Mouse (Mus musculus) heart, postnatal 14 days (tissue): Measurements from ENCODE around the gene Acp2. TPM values are rescaled to one million over a fixed set of nuclear protein-coding genes. Genes with fewer than 3 reads are reported as not detected.

Source experiments
- DNase-seq, 2 experiments: peaks; one replicate each; pipeline ENCODE4 v3.0.0; 2021 to 2022
- intact Hi-C: fragments of 180-260 bp; cut with DNase I; formaldehyde crosslinking; loops from one replicate; pipeline ENCODE4 v1.15.1; 2025
- long read RNA-seq, 2 experiments: library from polyadenylated mRNA; stranded (forward); transcript quantifications; one replicate each; pipeline ENCODE4 v2.0.0; 2021
- total RNA-seq, 2 experiments: library from RNA; stranded (reverse); gene quantifications; 2 replicates each; pipeline ENCODE4 v1.2.3; 2021

Gene Acp2
- 10 to 100 TPM; 18.1 to 19.7 TPM for total RNA-seq
- long read RNA-seq, experiment 1, full-length matches to known transcripts: 6 of 12 reads
- long read RNA-seq, experiment 1, partial matches to known transcripts: 2 of 12 reads
- long read RNA-seq, experiment 1, other reads (novel, unspliced or antisense): 4 of 12 reads
- long read RNA-seq, experiment 2, full-length matches to known transcripts: 9 of 13 reads
- long read RNA-seq, experiment 2, partial matches to known transcripts: 4 of 13 reads
- long read RNA-seq, experiment 2, other reads (novel, unspliced or antisense): 0 of 13 reads

GRCm38 (mm10) chr2:91202222-91202971 lies at the start of gene Acp2, which contains the start of gene Nr1h3:
Gene Acp2 (plus strand): TSS chr2:91202885.
Gene Nr1h3 (minus strand): TSS chr2:91202834.
- DNase-seq: peak; percentile 93 to 95
- intact Hi-C loops: no loop called here

- no peak for DNase-seq
Measured at GRCm38 (mm10) chr2:91152885-91153377, 49.8 kb upstream of the Acp2 start.

GRCm38 (mm10) chr2:91154091-91154490 lies 48.6 kb upstream of the Acp2 start:
- intact Hi-C loops: no loop called here
- DNase-seq: no peak

More at GRCm38 (mm10) chr2:91152885-91153377, 49.8 kb upstream of the Acp2 start:
- intact Hi-C loops: no loop called here

- no peak for DNase-seq
- intact Hi-C loops: no loop called here
Measured at GRCm38 (mm10) chr2:91157002-91157752, 45.5 kb upstream of the Acp2 start.

GRCm38 (mm10) chr2:91160591-91160990 lies 42.1 kb upstream of the Acp2 start:
- intact Hi-C loops: no loop called here
- no peak for DNase-seq

- no peak for DNase-seq
- intact Hi-C loops: no loop called here
Measured at GRCm38 (mm10) chr2:91162952-91163351, 39.7 kb upstream of the Acp2 start.

- intact Hi-C loops: no loop called here
- no peak for DNase-seq
Measured at GRCm38 (mm10) chr2:91163532-91163931, 39.2 kb upstream of the Acp2 start.

- intact Hi-C loops: no loop called here
Measured at GRCm38 (mm10) chr2:91164991-91165390, 37.7 kb upstream of the Acp2 start.

GRCm38 (mm10) chr2:91167629-91168028 lies 35.1 kb upstream of the Acp2 start:
- DNase-seq: no peak
- intact Hi-C loops: no loop called here

More at GRCm38 (mm10) chr2:91164991-91165390, 37.7 kb upstream of the Acp2 start:
- no peak for DNase-seq

GRCm38 (mm10) chr2:91169587-91170322 lies 32.9 kb upstream of the Acp2 start:
- intact Hi-C loops: no loop called here
- no peak for DNase-seq

- no peak for DNase-seq
- intact Hi-C loops: no loop called here
Measured at GRCm38 (mm10) chr2:91175490-91175889, 27.2 kb upstream of the Acp2 start.

GRCm38 (mm10) chr2:91176234-91176633 lies 26.5 kb upstream of the Acp2 start:
- intact Hi-C loops: no loop called here
- DNase-seq: no peak

GRCm38 (mm10) chr2:91179825-91180224 lies 22.9 kb upstream of the Acp2 start:
- no peak for DNase-seq
- intact Hi-C loops: no loop called here

GRCm38 (mm10) chr2:91180706-91181105 lies 22.0 kb upstream of the Acp2 start:
- intact Hi-C loops: no loop called here
- no peak for DNase-seq

GRCm38 (mm10) chr2:91182016-91182404 lies 20.7 kb upstream of the Acp2 start:
- intact Hi-C loops: no loop called here
- DNase-seq: no peak

GRCm38 (mm10) chr2:91182405-91183147 lies 20.1 kb upstream of the Acp2 start:
- intact Hi-C loops: no loop called here
- DNase-seq: peak; percentile 69 to 74

- DNase-seq: peak; percentile 88 to 90
Measured at GRCm38 (mm10) chr2:91183148-91183513, 19.6 kb upstream of the Acp2 start.

GRCm38 (mm10) chr2:91183711-91184405 lies 18.8 kb upstream of the Acp2 start, which contains the start of gene Madd:
Gene Madd (minus strand): TSS chr2:91183837.
- DNase-seq: peak; percentile 22 to 30
- intact Hi-C loops: no loop called here

More at GRCm38 (mm10) chr2:91183148-91183513, 19.6 kb upstream of the Acp2 start:
- intact Hi-C loops: no loop called here

- intact Hi-C loops: no loop called here
- no peak for DNase-seq
Measured at GRCm38 (mm10) chr2:91186208-91186607, 16.5 kb upstream of the Acp2 start.
